Comparison of ENCODE assay signal across 8 mouse cellular contexts in genomic region chr17:28313212-28313879, GRCm38 (mm10). TPM values are rescaled to one million over a fixed set of nuclear protein-coding genes. Genes with fewer than 3 reads are reported as not detected.
DNase-seq lines count a peak whose midpoint lies in the region; ATAC-seq and TF ChIP-seq lines count a peak whose summit lies in the region.

TSS of gene Fance (plus strand) at chr17:28313519.

- no peaks in the 10 kb centered on the region for H3K27me3 ChIP-seq in embryonic facial prominence, embryonic 13.5 days
- H3K27me3 ChIP-seq in kidney, adult 2 months (replicated peaks; ENCODE audit: control insufficient read depth, insufficient read depth, low read length) = no peaks in the 10 kb centered on the region
- no peaks in the 10 kb centered on the region for H3K27me3 ChIP-seq in limb, embryonic 12.5 days
- no peaks in the 10 kb centered on the region for H3K27me3 ChIP-seq in midbrain, embryonic 15.5 days (replicated peaks)
- no peaks in the 10 kb centered on the region for H3K27me3 ChIP-seq in spleen, adult 2 months (ENCODE audit: control insufficient read depth, insufficient read depth, low read length)

- H3K9ac ChIP-seq in embryonic facial prominence, embryonic 13.5 days = peak within 1 kb of the TSS; percentile 97
- peak within 1 kb of the TSS; percentile 91 for H3K9ac ChIP-seq in limb, embryonic 12.5 days (replicated peaks)
- peak within 1 kb of the TSS; percentile 77 for H3K9ac ChIP-seq in midbrain, embryonic 15.5 days

- TF ChIP-seq CTCF in kidney, adult 2 months (conservative IDR thresholded peaks at IDR 0.05; ENCODE audit: insufficient read depth, insufficient read length, low read depth, low read length) = no peak
- TF ChIP-seq CTCF in spleen, adult 2 months (IDR thresholded peaks at IDR 0.05; ENCODE audit: extremely low read depth, insufficient read depth, insufficient read length, insufficient replicate concordance) = no peak

- H3K4me3 ChIP-seq in embryonic facial prominence, embryonic 13.5 days = peak within 1 kb of the TSS; percentile 87
- H3K4me3 ChIP-seq in kidney, adult 2 months (ENCODE audit: insufficient read depth, low read depth, low read length) = peak within 1 kb of the TSS; percentile 71
- H3K4me3 ChIP-seq in limb, embryonic 12.5 days (replicated peaks) = peak within 1 kb of the TSS; percentile 87
- H3K4me3 ChIP-seq in midbrain, embryonic 15.5 days = peak within 1 kb of the TSS; percentile 88
- peak within 1 kb of the TSS; percentile 97 for H3K4me3 ChIP-seq in spleen, adult 2 months (ENCODE audit: extremely low read depth, insufficient read depth, insufficient read length)

- DNase-seq in 3134 (ENCODE audit: extremely low read depth, insufficient read length, low spot score) = peak; percentile 99
- DNase-seq in adrenal gland, postnatal 36 days = peak; percentile 96 to 98
- peak; percentile 97 to 98 for DNase-seq in heart, adult 18-20 months
- DNase-seq in kidney, adult 2 months = peak; percentile 99
- peak; percentile 95 to 97 for DNase-seq in spleen, adult 2 months (ENCODE audit: low read depth in 1 of 2, low spot score in 2 of 2)

- ATAC-seq in embryonic facial prominence, embryonic 13.5 days (ENCODE audit: insufficient number of reproducible peaks, insufficient read depth, low FRiP score, low TSS enrichment, low read depth) = peak; percentile 97
- ATAC-seq in limb, embryonic 12.5 days (ENCODE audit: insufficient number of reproducible peaks, insufficient read depth, low FRiP score, low TSS enrichment, low read depth) = peak; percentile 97
- ATAC-seq in midbrain, embryonic 15.5 days (replicated peaks) = peak; percentile 98

- peak within 1 kb of the TSS; percentile 92 for H3K27ac ChIP-seq in embryonic facial prominence, embryonic 13.5 days
- peak within 1 kb of the TSS; percentile 36 for H3K27ac ChIP-seq in kidney, adult 2 months (ENCODE audit: insufficient read depth, low read depth, low read length)
- H3K27ac ChIP-seq in limb, embryonic 12.5 days = peak within 1 kb of the TSS; percentile 91
- peak within 1 kb of the TSS; percentile 91 for H3K27ac ChIP-seq in midbrain, embryonic 15.5 days
- peak within 1 kb of the TSS; percentile 59 for H3K27ac ChIP-seq in spleen, adult 2 months (ENCODE audit: insufficient read depth, low read length)

- peak; percentile 60 for TF ChIP-seq POLR2A in kidney, adult 2 months (IDR thresholded peaks at IDR 0.05; ENCODE audit: low read depth, low read length)
- peak; percentile 42; the same call in 1 of the 2 replicates for TF ChIP-seq POLR2A in spleen, adult 2 months (IDR thresholded peaks at IDR 0.05; ENCODE audit: low read depth, low read length)

- H3K4me2 ChIP-seq in embryonic facial prominence, embryonic 13.5 days = peak within 1 kb of the TSS; percentile 72
- H3K4me2 ChIP-seq in limb, embryonic 12.5 days = peak within 1 kb of the TSS; percentile 86
- peak within 1 kb of the TSS; percentile 96 for H3K4me2 ChIP-seq in midbrain, embryonic 15.5 days

- no peaks in the 10 kb centered on the region for H3K9me3 ChIP-seq in embryonic facial prominence, embryonic 13.5 days
- no peaks in the 10 kb centered on the region for H3K9me3 ChIP-seq in limb, embryonic 12.5 days
- no peaks in the 10 kb centered on the region for H3K9me3 ChIP-seq in midbrain, embryonic 15.5 days

- peaks cover 24% of the 10 kb centered on the region for H3K4me1 ChIP-seq in embryonic facial prominence, embryonic 13.5 days
- H3K4me1 ChIP-seq in kidney, adult 2 months (ENCODE audit: control insufficient read depth, insufficient read depth, low read length) = peaks cover 6% of the 10 kb centered on the region; the same call in 1 of the 2 replicates
- H3K4me1 ChIP-seq in limb, embryonic 12.5 days (replicated peaks) = peaks cover 29% of the 10 kb centered on the region
- peaks cover 19% of the 10 kb centered on the region for H3K4me1 ChIP-seq in midbrain, embryonic 15.5 days
- peaks cover 4% of the 10 kb centered on the region for H3K4me1 ChIP-seq in spleen, adult 2 months (ENCODE audit: control insufficient read depth, insufficient read depth, insufficient read length)

- under 1% methylated on average over 69 of the region's 69 CpGs for WGBS in embryonic facial prominence, embryonic 13.5 days
- under 1% methylated on average over 65 of the region's 69 CpGs for WGBS in kidney, adult 2 months
- WGBS in limb, embryonic 12.5 days = under 1% methylated on average over 66 of the region's 69 CpGs
- WGBS in midbrain, embryonic 15.5 days = under 1% methylated on average over 69 of the region's 69 CpGs
- under 1% methylated on average over 64 of the region's 69 CpGs for WGBS in spleen, adult 2 months

- peaks cover 28% of the 10 kb centered on the region for H3K36me3 ChIP-seq in embryonic facial prominence, embryonic 13.5 days
- no peaks in the 10 kb centered on the region for H3K36me3 ChIP-seq in kidney, adult 2 months (ENCODE audit: control insufficient read depth, insufficient read depth, low read length)
- H3K36me3 ChIP-seq in limb, embryonic 12.5 days = peaks cover 29% of the 10 kb centered on the region
- H3K36me3 ChIP-seq in midbrain, embryonic 15.5 days (replicated peaks) = no peaks in the 10 kb centered on the region; the same call in 1 of the 2 replicates
- H3K36me3 ChIP-seq in spleen, adult 2 months (ENCODE audit: control insufficient read depth, insufficient read depth, low read length) = peaks cover 6% of the 10 kb centered on the region; the same call in 1 of the 2 replicates

RNA-seq across cellular contexts. Expression of gene Fance, which starts in this region (rescaled TPM):
- total RNA-seq in adrenal gland, postnatal 36 days (2021) = 10 to 100 TPM; 23.5 to 23.7 TPM
- polyA plus RNA-seq in embryonic facial prominence, embryonic 13.5 days (2015; fragmentation: Nextera tagmentation; extraction: Ambion mirVana) = 34.5 and 39.5 TPM in 2 replicates
- total RNA-seq in heart, adult 18-20 months (2021) = 10 to 100 TPM; 10.5 to 12.7 TPM
- 11.4 and 12.1 TPM in 2 replicates for polyA plus RNA-seq in kidney, adult 2 months (2012; rRNA removed)
- polyA plus RNA-seq in limb, embryonic 12.5 days (2016; fragmentation: Nextera tagmentation; extraction: Ambion mirVana) = 36.5 and 44.5 TPM in 2 replicates
- 27.8 and 28.5 TPM in 2 replicates for polyA plus RNA-seq in midbrain, embryonic 15.5 days (2015; fragmentation: Nextera tagmentation; extraction: Ambion mirVana)
- polyA plus RNA-seq in spleen, adult 2 months (2012; rRNA removed) = 17.2 and 19.3 TPM in 2 replicates

Comparison
In these comparisons a context has a peak if more than half of its experiments do, and no peak if none do; other contexts are left out.
1. Peak in every context shown above with its lines: DNase-seq, ATAC-seq, H3K4me3 ChIP-seq and H3K27ac ChIP-seq.
2. H3K27ac ChIP-seq: peak in every context shown above with its lines; median percentile 92 in embryonic facial prominence, embryonic 13.5 days; 91 in limb, embryonic 12.5 days; 91 in midbrain, embryonic 15.5 days; 59 in spleen, adult 2 months; 36 in kidney, adult 2 months.